Mouse (Mus musculus) cerebellum, postnatal 14 days (tissue): ENCODE measurements around the gene Lonp2.

Source experiments
- DNase-seq, 2 experiments: peaks; one replicate each; pipeline ENCODE4 v3.0.0; 2021; ENCODE audit warnings: mixed read lengths in 2 of 2

Lonp2 gene

GRCm38 (mm10) chr8:86623911-86624731, at the start of gene Lonp2:
Gene Lonp2 (plus strand): TSS chr8:86624043.
- DNase-seq = peak; percentile 98 to 99

- no peak for DNase-seq
Measured at GRCm38 (mm10) chr8:86577547-86577946, 46.3 kb upstream of the Lonp2 start.

GRCm38 (mm10) chr8:86578076-86578475, 45.8 kb upstream of the Lonp2 start:
- DNase-seq = peak; percentile 94 to 96

GRCm38 (mm10) chr8:86578693-86579092, 45.1 kb upstream of the Lonp2 start:
- DNase-seq = peak; percentile 59 to 70

- DNase-seq = no peak
Measured at GRCm38 (mm10) chr8:86580458-86580857, 43.4 kb upstream of the Lonp2 start, which contains the start of gene Abcc12. Gene Abcc12 (minus strand): TSS chr8:86580686.

- peak; percentile 67 to 69 for DNase-seq
Measured at GRCm38 (mm10) chr8:86581921-86582331, 41.9 kb upstream of the Lonp2 start.

- peak; percentile 95 to 97 for DNase-seq
Measured at GRCm38 (mm10) chr8:86585118-86585517, 38.7 kb upstream of the Lonp2 start.

- DNase-seq = peak; percentile 89 to 90
Measured at GRCm38 (mm10) chr8:86585532-86585931, 38.3 kb upstream of the Lonp2 start.

- peak in 1 of 2 experiments; percentile 12 for DNase-seq
Measured at GRCm38 (mm10) chr8:86586058-86586457, 37.8 kb upstream of the Lonp2 start.

GRCm38 (mm10) chr8:86586642-86587041, 37.2 kb upstream of the Lonp2 start:
- DNase-seq = peak in 1 of 2 experiments; percentile 32

- peak in 1 of 2 experiments; percentile 7 for DNase-seq
Measured at GRCm38 (mm10) chr8:86588338-86588737, 35.5 kb upstream of the Lonp2 start.

GRCm38 (mm10) chr8:86593099-86593498, 30.7 kb upstream of the Lonp2 start:
- no peak for DNase-seq

GRCm38 (mm10) chr8:86594159-86594796, 29.6 kb upstream of the Lonp2 start:
- DNase-seq = no peak

GRCm38 (mm10) chr8:86595671-86596070, 28.2 kb upstream of the Lonp2 start:
- DNase-seq = no peak

GRCm38 (mm10) chr8:86597681-86598080, 26.2 kb upstream of the Lonp2 start:
- no peak for DNase-seq

GRCm38 (mm10) chr8:86599299-86599698, 24.5 kb upstream of the Lonp2 start:
- DNase-seq = no peak

GRCm38 (mm10) chr8:86600311-86600710, 23.5 kb upstream of the Lonp2 start:
- DNase-seq = no peak

GRCm38 (mm10) chr8:86603174-86603573, 20.7 kb upstream of the Lonp2 start:
- DNase-seq = no peak

- DNase-seq = no peak
Measured at GRCm38 (mm10) chr8:86604676-86605075, 19.2 kb upstream of the Lonp2 start.

- DNase-seq = no peak
Measured at GRCm38 (mm10) chr8:86613798-86614197, 10.0 kb upstream of the Lonp2 start.

- no peak for DNase-seq
Measured at GRCm38 (mm10) chr8:86615095-86615769, 8.6 kb upstream of the Lonp2 start.

- DNase-seq = no peak
Measured at GRCm38 (mm10) chr8:86617759-86618387, 6.0 kb upstream of the Lonp2 start.

- no peak for DNase-seq
Measured at GRCm38 (mm10) chr8:86623551-86623910, 312 bp upstream of the Lonp2 start.
